Mouse (Mus musculus) embryonic fibroblast, embryonic 13.5 days (primary cell): Measurements from ENCODE around the gene Prss43.

ENCODE experiments used
- CTCF ChIP-seq: IDR thresholded peaks from 2 replicates; pipeline ENCODE4 v1.5.1; 2011; ENCODE audit warnings: mild to moderate bottlenecking, control low read depth, low read length, moderate library complexity, borderline replicate concordance; ENCODE audit not compliant: insufficient read depth
- POLR2A ChIP-seq: IDR thresholded peaks from 2 replicates; pipeline ENCODE4 v1.6.1; 2011; ENCODE audit warnings: low read depth, mild to moderate bottlenecking, control low read depth, low read length, moderate library complexity

- TF ChIP-seq POLR2A = no peak
- TF ChIP-seq CTCF = no peak
Observed at GRCm38 (mm10) chr9:110797013-110797412, 29.5 kb upstream of the Prss43 start.
